Mouse (Mus musculus): ENCODE measurements around the gene Ercc1. TPM values are rescaled to one million over a fixed set of nuclear protein-coding genes. Genes with fewer than 3 reads are reported as not detected.

Gene Ercc1
- polyA plus RNA-seq, 1 experiment from 2014 or later: 86.1 TPM

- peak; percentile 94 for DNase-seq (ENCODE audit: low spot score)
- Histone ChIP-seq H3K27ac (no peak overlapping the region), H3K9ac (no peak overlapping the region), H3K27me3 (ENCODE audit: control insufficient read depth, insufficient read depth, low read length) (peaks cover 39% of the 10 kb centered on the region), H3K4me1 (replicated peaks; ENCODE audit: control insufficient read depth, insufficient read depth, low read length) (no peaks in the 10 kb centered on the region; the same call in 1 of the 2 replicates), H3K36me3 (replicated peaks; ENCODE audit: control insufficient read depth, insufficient read depth) (no peaks in the 10 kb centered on the region), H3K4me3 (replicated peaks; ENCODE audit: low read length) (no peak overlapping the region), H3K9me3 (ENCODE audit: control insufficient read depth, low read length) (no peaks in the 10 kb centered on the region), H3K4me2 (replicated peaks) (0 out of 2 replicates have a peak overlapping the region, but pooled peaks have one; percentile 10)
- ATAC-seq (ENCODE audit: low FRiP score): peak; percentile 71
- 4% methylated on average over 19 of the region's 19 CpGs for WGBS
These were observed 60.8 kb downstream of the Ercc1 start for GRCm38 (mm10) chr7:19405417-19405816.

MicroRNAs within 50 kb of the gene (microRNA counts, 519-probe panel; counts per million panel counts)
- not detected for microRNA mmu-miR-343

Small RNAs within 50 kb of the gene (microRNA-seq; reads per million reads assigned to microRNA genes)
- gene Mir343: not detected

Other genes with a start within 250 kb of the Ercc1 start
- 6.7 and 7.7 TPM in 2 replicates for gene Gm4969, start 226.4 kb upstream of the Ercc1 start, polyA plus RNA-seq (2014; fragmentation: Nextera tagmentation; extraction: Ambion mirVana)
- 10.9 and 11.9 TPM in 2 replicates for gene Fbxo46, start 224.9 kb upstream of the Ercc1 start, polyA plus RNA-seq (2014; fragmentation: Nextera tagmentation; extraction: Ambion mirVana)
- gene Qpctl, start 195.5 kb upstream of the Ercc1 start, polyA plus RNA-seq (2014; fragmentation: Nextera tagmentation; extraction: Ambion mirVana): 19.1 and 20.3 TPM in 2 replicates
- gene Snrpd2, start 195.1 kb upstream of the Ercc1 start, polyA plus RNA-seq (2014; fragmentation: Nextera tagmentation; extraction: Ambion mirVana): 104 and 110 TPM in 2 replicates
- 0.62 and 1.1 TPM in 2 replicates for gene Gipr, start 178.7 kb upstream of the Ercc1 start, polyA plus RNA-seq (2014; fragmentation: Nextera tagmentation; extraction: Ambion mirVana)
- gene Eml2, start 168.4 kb upstream of the Ercc1 start, polyA plus RNA-seq (2014; fragmentation: Nextera tagmentation; extraction: Ambion mirVana): 3.4 and 3.6 TPM in 2 replicates
- 3.1 and 3.2 TPM in 2 replicates for gene Gpr4, start 132.2 kb upstream of the Ercc1 start, polyA plus RNA-seq (2014; fragmentation: Nextera tagmentation; extraction: Ambion mirVana)
- 34.1 and 36.6 TPM in 2 replicates for gene Opa3, start 116.4 kb upstream of the Ercc1 start, polyA plus RNA-seq (2014; fragmentation: Nextera tagmentation; extraction: Ambion mirVana)
- gene Vasp, start 73.0 kb upstream of the Ercc1 start, polyA plus RNA-seq (2014; fragmentation: Nextera tagmentation; extraction: Ambion mirVana): 32.7 and 35.3 TPM in 2 replicates
- 0.74 and 1.0 TPM in 2 replicates for gene Ppm1n, start 64.7 kb upstream of the Ercc1 start, polyA plus RNA-seq (2014; fragmentation: Nextera tagmentation; extraction: Ambion mirVana)
- 106 and 112 TPM in 2 replicates for gene Rtn2, start 62.2 kb upstream of the Ercc1 start, polyA plus RNA-seq (2014; fragmentation: Nextera tagmentation; extraction: Ambion mirVana)
- 0.12 TPM in 1 of 2 replicates, not detected in the other for gene Fosb, start 34.7 kb upstream of the Ercc1 start, polyA plus RNA-seq (2014; fragmentation: Nextera tagmentation; extraction: Ambion mirVana)
- 17.0 TPM in 2 replicates for gene Cd3eap, start 14.7 kb downstream of the Ercc1 start, polyA plus RNA-seq (2014; fragmentation: Nextera tagmentation; extraction: Ambion mirVana)
- gene Ppp1r13l, start 15.0 kb downstream of the Ercc1 start, polyA plus RNA-seq (2014; fragmentation: Nextera tagmentation; extraction: Ambion mirVana): 2.4 and 2.6 TPM in 2 replicates
- gene Ercc2, start 37.2 kb downstream of the Ercc1 start, polyA plus RNA-seq (2014; fragmentation: Nextera tagmentation; extraction: Ambion mirVana): 15.6 and 16.5 TPM in 2 replicates
- 0.78 and 1.1 TPM in 2 replicates for gene Klc3, start 59.3 kb downstream of the Ercc1 start, polyA plus RNA-seq (2014; fragmentation: Nextera tagmentation; extraction: Ambion mirVana)
- not detected in 2 replicates for gene Ckm, start 60.0 kb downstream of the Ercc1 start, polyA plus RNA-seq (2014; fragmentation: Nextera tagmentation; extraction: Ambion mirVana)
- 19.2 and 20.4 TPM in 2 replicates for gene Mark4, start 114.0 kb downstream of the Ercc1 start, polyA plus RNA-seq (2014; fragmentation: Nextera tagmentation; extraction: Ambion mirVana)
- gene Exoc3l2, start 118.6 kb downstream of the Ercc1 start, polyA plus RNA-seq (2014; fragmentation: Nextera tagmentation; extraction: Ambion mirVana): 0.79 and 0.87 TPM in 2 replicates
- 2.6 and 3.6 TPM in 2 replicates for gene Bloc1s3, start 163.6 kb downstream of the Ercc1 start, polyA plus RNA-seq (2014; fragmentation: Nextera tagmentation; extraction: Ambion mirVana)
- 34.2 and 38.8 TPM in 2 replicates for gene Trappc6a, start 163.6 kb downstream of the Ercc1 start, polyA plus RNA-seq (2014; fragmentation: Nextera tagmentation; extraction: Ambion mirVana)
- gene Nkpd1, start 173.1 kb downstream of the Ercc1 start, polyA plus RNA-seq (2014; fragmentation: Nextera tagmentation; extraction: Ambion mirVana): 0.98 and 1.1 TPM in 2 replicates
- 12.7 and 12.9 TPM in 2 replicates for gene Ppp1r37, start 218.3 kb downstream of the Ercc1 start, polyA plus RNA-seq (2014; fragmentation: Nextera tagmentation; extraction: Ambion mirVana)
- 0.13 and 0.16 TPM in 2 replicates for gene Zfp296, start 232.5 kb downstream of the Ercc1 start, polyA plus RNA-seq (2014; fragmentation: Nextera tagmentation; extraction: Ambion mirVana)
- 141 and 157 TPM in 2 replicates for gene Gemin7, start 232.8 kb downstream of the Ercc1 start, polyA plus RNA-seq (2014; fragmentation: Nextera tagmentation; extraction: Ambion mirVana)

Data from hindbrain, embryonic 14.5 days (tissue).